ENCODE assay signal across 13 mouse cellular contexts in the genomic region with DNA sequence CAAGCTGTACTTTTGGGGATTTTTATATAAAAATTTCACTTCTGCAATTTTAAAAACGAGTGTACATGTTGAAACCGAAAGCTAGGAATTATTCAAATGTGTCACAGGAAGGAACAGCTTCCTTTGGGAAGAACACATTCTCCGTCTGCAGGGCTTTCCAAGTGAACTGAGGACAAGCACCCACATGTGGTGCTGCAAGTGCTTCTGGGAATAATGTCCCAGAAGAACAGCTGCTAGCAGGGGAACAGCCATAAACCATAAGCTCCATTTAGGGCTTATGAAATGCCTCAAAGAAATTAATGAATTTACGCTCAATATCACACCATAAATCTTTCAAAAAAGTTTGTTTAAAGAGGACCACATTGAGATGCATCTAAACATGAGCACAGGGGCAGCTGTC.
DNase-seq lines count a peak whose midpoint lies in the region; ATAC-seq and TF ChIP-seq lines count a peak whose summit lies in the region.
"Had no signal": no experiment of that assay in that cellular context is flagged by ENCODE, and none has a peak within 500 bp of the region (broad histone marks: within the 10 kb centered on the region; RNA-seq: fewer than 3 reads in every experiment).

No protein-coding gene starts in this region.

- no peaks in the 10 kb centered on the region for H3K27me3 ChIP-seq in liver, adult 2 months (ENCODE audit: control insufficient read depth, insufficient read depth, low read length)
- no peaks in the 10 kb centered on the region for H3K27me3 ChIP-seq in liver, embryonic 11.5 days (replicated peaks; ENCODE audit: control insufficient read depth, insufficient read depth, low read length)
- H3K27me3 ChIP-seq in hindbrain, embryonic 12.5 days, result no peaks in the 10 kb centered on the region
- H3K27me3 ChIP-seq: limb, embryonic 12.5 days had no signal

- no peak for TF ChIP-seq CTCF in gastrocnemius, adult 2 months (IDR thresholded peaks at IDR 0.05)
- no peak for TF ChIP-seq CTCF in liver, adult 2 months (IDR thresholded peaks at IDR 0.05; ENCODE audit: low read depth, low read length)

- H3K4me3 ChIP-seq in gastrocnemius, adult 2 months, result peak overlapping the region; percentile 52
- H3K4me3 ChIP-seq in liver, adult 2 months (ENCODE audit: insufficient read depth, low read depth, low read length), result no peak overlapping the region
- H3K4me3 ChIP-seq in liver, embryonic 11.5 days (ENCODE audit: low read depth, low read length), result no peak overlapping the region
- H3K4me3 ChIP-seq in hindbrain, embryonic 12.5 days, result no peak overlapping the region
- H3K4me3 ChIP-seq: limb, embryonic 12.5 days had no signal

- H3K9me3 ChIP-seq in liver, embryonic 11.5 days (ENCODE audit: control insufficient read depth, low read length), result no peaks in the 10 kb centered on the region
- no peaks in the 10 kb centered on the region for H3K9me3 ChIP-seq in hindbrain, embryonic 12.5 days (replicated peaks)
- H3K9me3 ChIP-seq: limb, embryonic 12.5 days had no signal

- peak overlapping the region; percentile 35 for H3K27ac ChIP-seq in gastrocnemius, adult 2 months
- no peak overlapping the region for H3K27ac ChIP-seq in liver, adult 2 months (replicated peaks; ENCODE audit: insufficient read depth, low read depth, low read length)
- H3K27ac ChIP-seq in liver, embryonic 11.5 days (ENCODE audit: low read depth, low read length), result no peak overlapping the region
- no peak overlapping the region for H3K27ac ChIP-seq in hindbrain, embryonic 12.5 days
- H3K27ac ChIP-seq: limb, embryonic 12.5 days had no signal

- no peak for ATAC-seq in liver, embryonic 11.5 days (replicated peaks; ENCODE audit: low FRiP score)
- ATAC-seq in hindbrain, embryonic 12.5 days (ENCODE audit: low FRiP score), result no peak
- ATAC-seq: forebrain, embryonic 14.5 days had no signal

- intact Hi-C loops in gastrocnemius, adult 2 months (cut with DNase I), result no loop called here
- intact Hi-C loops in gastrocnemius, postnatal 36 days (cut with DNase I), result no loop called here

- H3K4me2 ChIP-seq in liver, embryonic 11.5 days, result no peak overlapping the region
- H3K4me2 ChIP-seq in hindbrain, embryonic 12.5 days (replicated peaks), result no peak overlapping the region
- H3K4me2 ChIP-seq: limb, embryonic 12.5 days; midbrain, embryonic 11.5 days had no signal

- no peak overlapping the region for H3K9ac ChIP-seq in liver, adult 2 months (ENCODE audit: low read depth, low read length)
- no peak overlapping the region for H3K9ac ChIP-seq in liver, embryonic 11.5 days (ENCODE audit: low read depth, low read length)
- H3K9ac ChIP-seq in hindbrain, embryonic 12.5 days, result no peak overlapping the region
- H3K9ac ChIP-seq: limb, embryonic 12.5 days had no signal

- H3K36me3 ChIP-seq in liver, adult 2 months (ENCODE audit: control insufficient read depth, insufficient read depth, low read length), result no peaks in the 10 kb centered on the region
- no peaks in the 10 kb centered on the region for H3K36me3 ChIP-seq in liver, embryonic 11.5 days (ENCODE audit: control insufficient read depth, insufficient read depth, low read length)
- no peaks in the 10 kb centered on the region for H3K36me3 ChIP-seq in hindbrain, embryonic 12.5 days
- H3K36me3 ChIP-seq: limb, embryonic 12.5 days had no signal

- peak; percentile 17 for DNase-seq in gastrocnemius, adult 2 months
- DNase-seq in gastrocnemius, postnatal 36 days, result no peak
- peak; percentile 16 for DNase-seq in liver, adult 2 months (ENCODE audit: extremely low read depth, low read depth, low spot score)
- DNase-seq in liver, embryonic 11.5 days (ENCODE audit: low spot score), result no peak
- DNase-seq in layer of hippocampus, adult 9-11 months, result peak; percentile 59
- DNase-seq in right cerebral cortex, adult 2 months (ENCODE audit: low spot score in 2 of 2), result peak; percentile 32 to 38
- DNase-seq in spleen, postnatal 14 days (ENCODE audit: low spot score in 2 of 2), result no peak
- DNase-seq: embryo, embryonic 11 days; thymus, adult 2 months had no signal

- no peaks in the 10 kb centered on the region for H3K4me1 ChIP-seq in liver, adult 2 months (ENCODE audit: control insufficient read depth, insufficient read depth, low read length)
- no peaks in the 10 kb centered on the region for H3K4me1 ChIP-seq in liver, embryonic 11.5 days (replicated peaks; ENCODE audit: control insufficient read depth, insufficient read depth, low read length)
- no peaks in the 10 kb centered on the region for H3K4me1 ChIP-seq in hindbrain, embryonic 12.5 days
- H3K4me1 ChIP-seq: limb, embryonic 12.5 days had no signal

- 71% methylated on average over 4 of the region's 4 CpGs for WGBS in liver, adult 2 months
- WGBS in liver, embryonic 11.5 days, result 66% methylated on average over 4 of the region's 4 CpGs
- 78% methylated on average over 4 of the region's 4 CpGs for WGBS in hindbrain, embryonic 12.5 days

- no peaks in the 10 kb centered on the region; the same call in 1 of the 2 replicates for H3K79me2 ChIP-seq in liver, adult 2 months (ENCODE audit: control insufficient read depth, insufficient read depth, low read length)

- no peak for TF ChIP-seq POLR2A in liver, adult 2 months (IDR thresholded peaks at IDR 0.05; ENCODE audit: extremely low read depth, insufficient read depth, low read length)

Comparison
In these comparisons a context has a peak if more than half of its experiments do, and no peak if none do; other contexts are left out.
1. DNase-seq: peak in gastrocnemius, adult 2 months (single experiment), liver, adult 2 months (single experiment), layer of hippocampus, adult 9-11 months (single experiment) and right cerebral cortex, adult 2 months (2 of 2); none in gastrocnemius, postnatal 36 days (0 of 2), liver, embryonic 11.5 days (single experiment) and spleen, postnatal 14 days (0 of 2).